Mouse (Mus musculus) gastrocnemius, postnatal 4 days (tissue): ENCODE measurements around the gene Zfp46. TPM values are rescaled to one million over a fixed set of nuclear protein-coding genes. Genes with fewer than 3 reads are reported as not detected.
A peak's percentile ranks its signal among the peaks of the same experiment; 100 is the strongest.

Source experiments
- DNase-seq, 2 experiments: peaks; one replicate each; pipeline ENCODE4 v3.0.0; 2021 to 2022; ENCODE audit warnings: low spot score in 2 of 2, mixed read lengths in 2 of 2
- long read RNA-seq, 2 experiments: library from polyadenylated mRNA; stranded (forward); transcript quantifications; one replicate each; pipeline ENCODE4 v2.0.0; 2021
- total RNA-seq, 2 experiments: library from RNA; stranded (reverse); gene quantifications; 2 replicates each; pipeline ENCODE4 v1.2.3; 2021

Gene Zfp46
- total RNA-seq, result 10 to 100 TPM; 51.2 to 65.1 TPM
- long read RNA-seq, experiment 1, full-length matches to known transcripts, result 11 of 20 reads
- long read RNA-seq, experiment 1, partial matches to known transcripts, result 0 of 20 reads
- long read RNA-seq, experiment 1, other reads (novel, unspliced or antisense), result 9 of 20 reads
- long read RNA-seq, experiment 2, full-length matches to known transcripts, result 12 of 21 reads
- long read RNA-seq, experiment 2, partial matches to known transcripts, result 0 of 21 reads
- long read RNA-seq, experiment 2, other reads (novel, unspliced or antisense), result 9 of 21 reads

- peak; percentile 82 to 91 for DNase-seq
These were observed at the start of gene Zfp46 for GRCm38 (mm10) chr4:136284455-136284854. Zfp46 (plus strand) TSS chr4:136284683.

GRCm38 (mm10) chr4:136238669-136239068 lies 45.8 kb upstream of the Zfp46 start:
- DNase-seq, result peak in 1 of 2 experiments; percentile 12

GRCm38 (mm10) chr4:136239111-136239510 lies 45.4 kb upstream of the Zfp46 start:
- peak in 1 of 2 experiments; percentile 37 for DNase-seq

GRCm38 (mm10) chr4:136239622-136240021 lies 44.9 kb upstream of the Zfp46 start:
- DNase-seq, result peak; percentile 83 to 87

- no peak for DNase-seq
These were observed 44.4 kb upstream of the Zfp46 start for GRCm38 (mm10) chr4:136240123-136240522.

GRCm38 (mm10) chr4:136240955-136241354 lies 43.5 kb upstream of the Zfp46 start:
- no peak for DNase-seq

GRCm38 (mm10) chr4:136242065-136242703 lies 42.3 kb upstream of the Zfp46 start:
- DNase-seq, result no peak

- no peak for DNase-seq
These were observed 41.8 kb upstream of the Zfp46 start for GRCm38 (mm10) chr4:136242728-136243127.

GRCm38 (mm10) chr4:136244208-136244607 lies 40.3 kb upstream of the Zfp46 start:
- DNase-seq, result no peak

GRCm38 (mm10) chr4:136245681-136246080 lies 38.8 kb upstream of the Zfp46 start:
- DNase-seq, result no peak

GRCm38 (mm10) chr4:136246568-136246969 lies 37.9 kb upstream of the Zfp46 start:
- DNase-seq, result no peak

- no peak for DNase-seq
These were observed 37.1 kb upstream of the Zfp46 start for GRCm38 (mm10) chr4:136247386-136247728.

GRCm38 (mm10) chr4:136247729-136248463 lies 36.6 kb upstream of the Zfp46 start, which contains the start of gene Tcea3:
Tcea3 (plus strand) TSS chr4:136247729.
- peak in 1 of 2 experiments; percentile 73 for DNase-seq

GRCm38 (mm10) chr4:136248464-136249331 lies 35.8 kb upstream of the Zfp46 start:
- peak in 1 of 2 experiments; percentile 54 for DNase-seq

- no peak for DNase-seq
These were observed 35.2 kb upstream of the Zfp46 start for GRCm38 (mm10) chr4:136249332-136249647.

GRCm38 (mm10) chr4:136249780-136250179 lies 34.7 kb upstream of the Zfp46 start:
- DNase-seq, result peak in 1 of 2 experiments; percentile 60

- no peak for DNase-seq
These were observed 28.6 kb upstream of the Zfp46 start for GRCm38 (mm10) chr4:136255919-136256318.

- no peak for DNase-seq
These were observed 27.8 kb upstream of the Zfp46 start for GRCm38 (mm10) chr4:136256696-136257095.

GRCm38 (mm10) chr4:136259916-136260315 lies 24.6 kb upstream of the Zfp46 start:
- no peak for DNase-seq

GRCm38 (mm10) chr4:136260491-136261180 lies 23.8 kb upstream of the Zfp46 start:
- peak; percentile 81 to 86 for DNase-seq

- DNase-seq, result no peak
These were observed 22.6 kb upstream of the Zfp46 start for GRCm38 (mm10) chr4:136261912-136262311.
